Mouse (Mus musculus) C2C12 (cell line): ENCODE results near the gene Hipk2.

Source experiments
- CEBPB ChIP-seq: IDR thresholded peaks from one replicate; pipeline ENCODE4 v1.6.1; 2011; ENCODE audit warnings: low read depth, mild to moderate bottlenecking, control low read depth, moderate library complexity
- CTCF ChIP-seq: IDR thresholded peaks from one replicate; pipeline ENCODE4 v1.5.1; 2011; ENCODE audit not compliant: control insufficient read depth, insufficient read depth, insufficient read length
- MAX ChIP-seq: IDR thresholded peaks from one replicate; pipeline ENCODE4 v1.6.1; 2011; ENCODE audit warnings: mild to moderate bottlenecking, control low read depth
- MYOD1 ChIP-seq: IDR thresholded peaks from one replicate; pipeline ENCODE4 v1.6.1; 2011; ENCODE audit warnings: low read depth; ENCODE audit not compliant: control insufficient read depth, insufficient read length
- MYOG ChIP-seq: IDR thresholded peaks from one replicate; pipeline ENCODE4 v1.6.1; 2011; ENCODE audit not compliant: control insufficient read depth, insufficient read length; ENCODE audit errors: extremely low read depth
- USF1 ChIP-seq: IDR thresholded peaks from one replicate; pipeline ENCODE4 v1.6.1; 2011; ENCODE audit warnings: low read depth, mild to moderate bottlenecking, control low read depth, moderate library complexity

DNA sequence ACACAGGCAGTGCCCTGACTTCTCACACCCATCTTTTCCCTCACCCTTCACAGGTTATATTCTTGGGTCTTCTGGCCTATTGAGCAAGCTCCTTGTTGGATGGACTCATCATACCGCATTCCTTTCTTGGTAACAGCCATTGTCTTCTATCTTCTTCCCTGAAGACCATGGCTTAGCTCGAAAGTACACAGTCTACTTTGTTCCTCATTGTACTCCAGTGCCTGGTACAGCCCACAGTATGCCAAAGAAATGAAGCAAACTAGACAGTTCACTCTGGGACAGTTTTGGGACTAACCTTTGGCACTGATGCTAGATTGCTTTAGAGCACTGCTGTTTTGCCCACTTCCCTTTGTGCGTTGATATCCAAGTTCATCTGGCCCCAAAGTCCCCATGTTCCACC, 133.5 kb downstream of the Hipk2 start:
- TF ChIP-seq USF1 (no peak), CTCF (no peak), MAX (no peak), CEBPB (no peak), MYOD1 (no peak), MYOG (no peak)
